Mouse (Mus musculus): ENCODE data around the gene Lin7b.
A peak's percentile ranks its signal among the peaks of the same experiment; 100 is the strongest.

Gene Lin7b

GRCm38 (mm10) chr7:45353041-45353440 lies 17.3 kb downstream of the Lin7b start:
- no peak for DNase-seq (ENCODE audit: low read depth)

- DNase-seq (ENCODE audit: low read depth): no peak
These were observed 23.5 kb downstream of the Lin7b start for GRCm38 (mm10) chr7:45346905-45347304.

GRCm38 (mm10) chr7:45343543-45343942 lies 26.8 kb downstream of the Lin7b start:
- DNase-seq (ENCODE audit: low read depth): peak; percentile 72

DNA sequence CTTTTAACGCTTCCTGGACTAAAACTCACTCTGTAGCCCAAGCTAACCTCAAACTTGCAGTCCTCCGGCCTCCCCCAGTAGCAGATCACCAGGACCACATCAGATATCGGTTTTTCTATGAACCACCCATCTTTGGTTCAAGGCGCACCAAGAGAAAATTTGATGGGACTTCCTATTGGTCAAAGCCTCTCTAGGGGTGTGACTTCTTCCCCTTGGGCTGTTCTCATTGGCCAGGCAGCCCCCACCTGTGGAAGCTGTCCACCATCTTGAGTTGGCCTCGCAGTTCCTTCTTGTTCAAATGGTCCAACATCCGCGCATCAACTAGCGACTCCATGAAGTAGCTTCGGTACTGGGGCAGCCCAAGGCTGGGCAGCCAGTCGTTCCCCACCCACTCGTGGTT lies 28.3 kb downstream of the Lin7b start:
- DNase-seq (ENCODE audit: low read depth): peak; percentile 28

DNA sequence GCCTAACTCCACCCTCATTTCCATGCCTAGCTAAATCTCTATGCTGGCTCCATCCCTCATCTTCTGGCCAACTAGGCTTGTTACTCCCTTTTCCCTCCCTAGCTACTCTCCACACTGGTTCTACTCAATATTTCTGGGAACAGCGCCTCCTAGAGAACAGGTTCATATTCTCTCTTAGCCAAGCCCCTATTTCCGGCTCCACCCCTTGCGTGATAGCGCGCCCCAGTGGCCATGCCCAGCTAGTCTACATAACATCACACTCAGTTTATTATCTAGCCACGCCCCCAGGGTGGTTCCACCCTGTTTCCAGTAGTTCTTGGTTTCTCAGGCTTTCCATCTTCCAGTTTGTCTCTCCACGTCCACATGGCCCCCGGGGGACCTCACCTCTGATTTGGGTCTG lies 29.1 kb downstream of the Lin7b start:
- peak; percentile 98 for DNase-seq (ENCODE audit: low read depth)

GRCm38 (mm10) chr7:45340669-45341068 lies 29.7 kb downstream of the Lin7b start:
- peak; percentile 65 for DNase-seq (ENCODE audit: low read depth)

- peak; percentile 47 for DNase-seq (ENCODE audit: low read depth)
These were observed 30.3 kb downstream of the Lin7b start for GRCm38 (mm10) chr7:45340066-45340442.

GRCm38 (mm10) chr7:45339410-45340065 lies 30.8 kb downstream of the Lin7b start:
- DNase-seq (ENCODE audit: low read depth): peak; percentile 80

- DNase-seq (ENCODE audit: low read depth): peak; percentile 90
These were observed 32.0 kb downstream of the Lin7b start for GRCm38 (mm10) chr7:45338161-45338911.

- no peak for DNase-seq (ENCODE audit: low read depth)
These were observed 32.9 kb downstream of the Lin7b start for GRCm38 (mm10) chr7:45337469-45337868.

GRCm38 (mm10) chr7:45336319-45336718 lies 34.1 kb downstream of the Lin7b start:
- peak; percentile 15 for DNase-seq (ENCODE audit: low read depth)

GRCm38 (mm10) chr7:45335056-45335455 lies 35.3 kb downstream of the Lin7b start, which contains the start of gene Hrc:
Gene Hrc (plus strand): TSS chr7:45335290.
- DNase-seq (ENCODE audit: low read depth): no peak

GRCm38 (mm10) chr7:45334605-45335004 lies 35.8 kb downstream of the Lin7b start:
- DNase-seq (ENCODE audit: low read depth): no peak

DNA sequence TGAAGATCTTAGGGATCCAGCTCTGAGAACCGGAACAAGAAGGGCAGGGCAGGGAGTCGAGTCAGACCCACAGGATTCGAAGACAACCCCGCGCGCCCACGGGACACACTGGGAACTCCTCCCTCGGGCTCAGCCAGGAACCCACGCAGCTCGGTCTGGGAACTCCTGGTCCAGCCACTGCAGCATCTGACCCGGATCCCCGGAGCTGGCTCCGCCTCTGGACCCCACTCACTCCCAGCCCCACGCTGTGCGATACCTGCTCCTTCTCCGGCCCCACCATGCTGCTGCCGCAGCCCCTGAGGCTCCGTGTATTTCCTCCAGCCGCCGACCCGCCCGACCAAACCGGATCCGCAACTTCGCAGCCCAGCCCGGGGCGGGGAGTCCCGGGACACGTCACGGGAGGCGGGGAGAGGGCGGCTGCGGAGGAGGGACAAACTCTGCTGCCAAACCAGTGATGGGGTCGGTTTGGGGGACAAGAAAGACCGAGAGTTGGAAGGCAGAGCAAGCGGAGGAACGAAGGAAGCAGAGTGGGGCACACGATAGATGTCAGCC lies 36.9 kb downstream of the Lin7b start, which contains the start of gene Trpm4:
Gene Trpm4 (minus strand): TSS at position 350 of the 552 bp plus-strand sequence.
- DNase-seq (ENCODE audit: low read depth): peak; percentile 92

DNA sequence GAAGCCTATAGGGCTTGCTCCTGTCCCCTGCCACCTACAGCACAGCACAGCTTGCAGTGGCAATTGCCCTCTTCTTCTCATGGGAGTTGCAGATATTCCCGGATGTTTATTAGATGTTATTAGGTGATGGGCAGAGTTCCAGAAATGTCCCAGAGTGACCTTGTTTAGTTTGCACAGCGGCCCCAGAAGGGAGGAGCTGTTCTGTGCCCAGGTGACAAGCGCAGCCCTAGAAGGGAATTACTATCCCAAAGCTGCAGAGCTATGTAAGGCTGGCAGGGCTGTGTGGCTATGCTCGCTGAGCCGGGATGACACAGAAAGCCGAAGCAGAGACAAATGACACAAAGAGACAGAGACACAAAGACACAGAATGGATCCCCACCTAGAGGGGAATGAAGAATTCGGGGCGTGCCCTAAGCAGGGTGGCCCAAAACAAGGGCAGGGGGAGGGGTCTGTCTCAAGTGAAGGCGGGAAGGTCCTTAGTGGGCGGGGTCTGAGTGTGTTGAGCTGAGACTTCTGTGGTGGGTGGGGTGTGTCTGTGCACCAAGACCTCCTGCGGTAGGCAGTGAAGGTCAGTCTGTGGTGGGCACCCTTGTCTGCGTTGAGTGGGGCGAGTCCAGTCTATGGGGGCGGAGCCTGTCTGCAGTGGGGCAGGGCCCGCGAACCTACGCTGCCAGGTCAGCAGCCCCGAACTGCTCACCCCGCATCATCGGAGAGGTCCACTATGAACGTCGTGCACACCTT lies 37.5 kb downstream of the Lin7b start:
- DNase-seq (ENCODE audit: low read depth): peak; percentile 78

- peak; percentile 42 for DNase-seq (ENCODE audit: low read depth)
These were observed 38.9 kb downstream of the Lin7b start for GRCm38 (mm10) chr7:45331502-45331901.

DNA sequence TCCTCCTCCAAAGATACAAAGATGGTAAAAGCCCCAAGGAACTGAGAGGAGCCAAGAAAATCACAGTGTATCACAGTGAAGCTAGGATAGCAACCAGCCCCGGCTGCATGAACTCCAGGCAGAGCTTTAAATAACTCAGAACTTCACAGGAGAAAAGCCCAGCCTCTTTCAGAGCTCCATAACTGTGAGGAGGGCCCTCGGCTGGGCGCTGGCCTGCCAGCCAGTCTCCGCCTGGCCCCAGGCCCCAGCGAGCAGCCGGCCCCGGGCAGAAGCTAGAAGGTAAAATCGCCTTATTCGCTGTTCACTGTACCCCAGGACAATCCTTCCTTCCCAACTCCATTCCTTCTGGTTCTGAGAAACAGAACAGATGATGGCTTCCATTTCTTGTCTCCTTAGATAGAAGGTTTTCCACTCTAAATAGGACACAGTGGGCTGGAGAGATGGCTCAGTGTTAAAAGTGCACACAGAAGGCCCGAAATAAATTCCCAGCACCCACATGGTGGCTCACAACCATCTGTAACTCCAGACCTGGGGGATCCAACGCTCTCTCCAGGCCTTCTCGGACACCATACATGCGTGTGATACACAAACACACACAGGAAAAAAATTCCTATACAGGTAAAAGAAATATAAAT lies 41.4 kb downstream of the Lin7b start:
- DNase-seq (ENCODE audit: low read depth): no peak

- DNase-seq (ENCODE audit: low read depth): peak; percentile 34
These were observed 44.6 kb downstream of the Lin7b start for GRCm38 (mm10) chr7:45325800-45326199.

- no peak for DNase-seq (ENCODE audit: low read depth)
These were observed 47.3 kb downstream of the Lin7b start for GRCm38 (mm10) chr7:45323069-45323468.

DNA sequence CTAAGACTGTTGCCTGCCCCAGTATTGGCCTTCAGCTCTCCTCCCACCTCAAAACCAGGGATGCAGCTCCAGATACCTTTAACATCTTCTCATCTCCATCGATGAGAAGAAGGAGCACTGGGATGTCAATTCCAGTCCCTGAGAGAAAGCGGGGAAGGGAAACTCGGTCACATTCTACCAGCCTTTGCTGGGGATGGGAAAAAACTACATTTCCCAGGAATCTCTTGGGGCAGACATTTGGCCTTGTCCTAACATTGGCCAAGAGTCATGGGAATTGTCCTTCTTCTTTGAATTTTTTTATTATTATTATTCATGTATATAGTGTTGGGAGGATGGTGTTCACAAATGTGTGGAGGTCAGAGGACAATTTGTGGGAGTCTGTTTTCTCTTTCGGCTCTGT lies 48.1 kb downstream of the Lin7b start:
- DNase-seq (ENCODE audit: low read depth): no peak
